Mouse (Mus musculus) cerebellum, adult (tissue): ENCODE data around the gene Nhlh1.
A peak's percentile ranks its signal among the peaks of the same experiment; 100 is the strongest.

Experiments used
- ATAC-seq: cut with Nextera tagmentation; 2 replicates; pipeline ENCODE4 v1.9.2; 2017; ENCODE audit warnings: mild to moderate bottlenecking, moderate library complexity, mixed read lengths; ENCODE audit not compliant: insufficient number of reproducible peaks, low FRiP score, low TSS enrichment

The Nhlh1 gene

DNA sequence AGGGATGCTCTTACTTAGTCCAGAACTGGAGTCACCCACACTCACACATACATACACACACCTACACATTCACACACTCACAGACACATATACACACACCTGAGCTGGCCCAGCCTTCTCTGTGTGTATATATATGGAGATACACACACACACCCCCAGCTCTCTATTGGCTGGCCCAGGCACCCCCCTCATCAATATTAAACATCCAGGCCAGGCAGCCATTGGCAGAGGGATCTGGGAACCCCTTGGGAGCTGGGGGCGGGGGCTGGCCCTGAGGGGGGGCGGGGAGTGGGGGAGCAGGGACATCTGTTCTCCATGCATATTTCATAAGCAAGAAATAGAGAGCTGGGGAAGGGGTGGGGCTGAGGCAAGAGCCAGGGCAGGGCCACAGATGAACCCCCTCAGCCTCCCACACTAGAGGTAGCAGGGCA is at the start of gene Nhlh1:
Nhlh1 (minus strand) TSS at position 83 of the 431 bp plus-strand sequence.
- no peak for ATAC-seq

DNA sequence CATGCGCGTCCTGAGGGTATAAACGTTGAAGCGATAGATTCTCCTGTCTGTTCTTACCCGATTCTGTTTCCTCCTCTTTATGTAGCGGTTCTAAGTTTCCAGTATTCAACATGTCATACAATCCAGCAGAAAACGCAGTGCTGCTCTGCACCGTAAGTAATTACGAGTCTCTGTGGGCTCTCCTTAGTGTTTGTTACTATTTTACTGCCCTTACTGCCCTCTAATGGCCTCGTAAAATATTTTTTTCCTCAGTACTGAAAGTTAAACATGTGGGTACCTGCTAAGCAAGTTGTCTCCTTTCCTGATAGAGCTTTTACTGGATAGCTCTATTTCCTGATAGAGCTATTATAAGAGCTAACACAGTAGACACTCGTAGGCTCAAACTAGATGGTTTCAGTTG is 47.7 kb upstream of the Nhlh1 start:
- no peak for ATAC-seq

GRCm38 (mm10) chr1:172103619-172104018 is 46.2 kb upstream of the Nhlh1 start:
- ATAC-seq = no peak

GRCm38 (mm10) chr1:172099325-172100033 is 42.1 kb upstream of the Nhlh1 start:
- ATAC-seq = no peak

- ATAC-seq = no peak
These were observed 37.8 kb upstream of the Nhlh1 start for GRCm38 (mm10) chr1:172095202-172095601.

GRCm38 (mm10) chr1:172094295-172094694 is 36.9 kb upstream of the Nhlh1 start:
- no peak for ATAC-seq

DNA sequence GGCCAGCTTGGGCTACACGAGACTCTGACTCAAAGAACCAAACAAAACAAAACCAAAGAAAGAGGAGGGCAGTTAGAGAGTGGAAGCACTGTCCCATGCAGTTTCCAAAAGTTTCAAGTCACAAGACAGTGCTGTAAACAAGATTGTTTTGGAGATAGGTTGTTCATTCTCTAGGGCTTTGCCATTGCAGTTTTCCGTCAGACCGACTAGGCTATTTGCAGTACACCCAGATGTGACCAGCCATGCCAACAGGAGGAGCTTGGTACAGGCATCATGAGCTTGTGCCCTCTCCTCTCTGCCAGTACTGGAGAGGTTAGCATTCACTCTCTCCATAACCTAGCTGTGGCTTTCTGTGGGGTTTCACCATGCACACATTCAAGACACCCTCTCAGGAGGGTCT is 36.1 kb upstream of the Nhlh1 start:
- no peak for ATAC-seq

DNA sequence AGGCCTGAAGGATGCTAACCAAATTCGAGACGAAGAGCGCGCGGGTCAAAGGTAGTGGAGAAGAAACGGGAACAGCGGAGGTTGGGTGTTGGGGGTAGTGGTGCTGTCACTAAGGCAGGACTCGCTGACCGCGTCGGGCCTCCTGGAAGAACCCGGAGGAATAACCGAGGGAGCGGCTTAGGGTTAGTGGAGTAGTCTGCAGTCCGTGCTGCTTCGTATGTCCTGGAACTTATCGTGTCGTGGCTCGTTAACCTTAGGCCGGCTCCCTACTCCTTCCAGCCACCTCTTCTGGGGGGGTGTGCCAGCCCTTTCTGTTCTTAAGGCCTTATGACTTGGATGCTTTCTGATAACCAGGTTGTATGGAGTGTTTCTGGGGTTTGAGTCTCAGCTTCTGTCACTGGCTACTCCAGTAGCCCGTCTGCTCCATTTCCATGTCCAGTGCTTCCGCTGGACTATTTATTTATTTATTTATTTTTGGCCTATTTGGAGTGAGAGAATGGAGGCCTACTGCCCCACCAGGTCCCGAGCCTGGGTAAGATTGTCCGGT is 25.6 kb upstream of the Nhlh1 start:
- no peak; the same call in 1 of the 2 replicates for ATAC-seq

DNA sequence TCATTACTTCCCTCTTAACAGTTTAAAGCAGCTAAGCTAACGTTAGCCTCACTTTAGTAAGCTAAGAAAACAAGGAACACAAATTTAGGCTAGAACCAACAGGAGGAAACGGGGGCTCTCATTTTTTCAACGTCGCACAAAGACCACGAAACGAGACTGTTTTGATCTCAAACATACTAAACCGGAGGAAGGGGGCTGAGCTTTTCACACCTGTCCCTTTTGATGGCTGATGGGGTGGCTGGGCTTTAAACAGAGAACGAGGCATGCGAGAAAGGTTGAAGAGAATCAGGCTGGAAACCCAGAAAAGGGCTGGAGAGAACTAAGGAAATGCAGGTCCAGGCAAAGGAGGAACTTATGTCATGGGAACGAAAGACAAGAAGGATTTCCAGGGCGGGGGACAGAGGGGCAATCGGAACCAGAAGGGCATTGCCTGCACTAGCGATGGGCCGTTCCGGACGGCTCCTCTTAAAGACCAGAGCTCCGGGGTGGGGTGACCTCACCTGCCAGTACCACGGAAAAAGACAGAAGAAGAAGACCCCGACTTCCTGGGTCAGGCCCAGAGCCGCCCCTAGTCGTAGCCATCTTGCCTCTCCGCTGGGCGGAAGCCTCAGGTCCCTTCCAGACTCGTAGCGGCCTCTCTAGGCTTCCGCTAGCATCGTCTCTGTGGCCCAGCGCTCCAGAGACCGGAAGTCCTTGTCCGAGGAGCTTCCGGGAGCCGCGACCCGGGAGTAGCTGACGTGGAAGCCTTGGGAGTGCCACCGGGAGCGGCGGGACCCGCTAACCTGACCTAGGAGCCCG is 24.9 kb upstream of the Nhlh1 start, which contains the start of the genes Copa and Ncstn:
Copa (plus strand) TSS at position 429 of the 798 bp plus-strand sequence.
Ncstn (minus strand) TSS at position 695 of the 798 bp plus-strand sequence.
- peak; percentile 99 for ATAC-seq

GRCm38 (mm10) chr1:172077981-172078380 is 20.6 kb upstream of the Nhlh1 start:
- ATAC-seq = no peak

DNA sequence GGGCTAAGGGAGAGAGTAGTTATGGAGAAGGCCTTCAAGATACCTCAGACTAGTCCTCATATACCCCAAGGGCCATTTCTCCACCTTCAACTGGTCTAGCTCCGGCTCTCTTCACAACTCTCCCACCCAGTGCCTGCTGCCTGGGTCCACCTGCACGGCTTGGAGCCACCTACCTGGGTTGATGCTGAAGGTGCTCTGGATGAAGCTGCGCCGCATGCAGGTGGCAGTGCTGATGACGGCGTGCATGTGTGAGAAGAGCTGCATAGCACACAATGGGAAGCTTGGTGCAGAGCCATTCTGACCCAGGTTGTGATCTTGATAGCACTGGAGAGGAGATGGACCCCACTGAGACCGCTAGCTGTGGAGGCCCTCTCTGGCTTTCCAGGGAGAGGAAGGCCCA is 15.2 kb upstream of the Nhlh1 start:
- ATAC-seq = no peak

GRCm38 (mm10) chr1:172071556-172071955 is 14.2 kb upstream of the Nhlh1 start:
- ATAC-seq = no peak

DNA sequence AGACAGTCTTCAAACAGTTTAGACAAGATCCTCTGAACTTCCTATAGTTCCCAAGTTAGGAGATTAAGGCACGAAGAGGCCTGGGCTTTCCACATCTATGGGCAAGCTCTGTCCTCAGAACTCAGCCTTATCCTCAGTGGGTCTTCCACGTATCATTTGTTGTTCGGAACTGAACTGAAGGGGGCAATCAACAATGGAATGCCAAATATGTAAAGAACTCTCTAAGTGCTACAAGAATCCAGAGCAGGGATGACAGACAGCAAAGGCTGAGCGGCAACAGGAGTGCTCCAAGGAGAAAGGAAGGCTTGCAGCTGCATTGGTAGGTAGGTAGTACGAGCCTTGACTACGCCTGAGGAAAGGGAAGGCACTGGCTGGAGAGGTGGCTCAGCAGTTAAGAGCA is 12.9 kb upstream of the Nhlh1 start:
- no peak for ATAC-seq

DNA sequence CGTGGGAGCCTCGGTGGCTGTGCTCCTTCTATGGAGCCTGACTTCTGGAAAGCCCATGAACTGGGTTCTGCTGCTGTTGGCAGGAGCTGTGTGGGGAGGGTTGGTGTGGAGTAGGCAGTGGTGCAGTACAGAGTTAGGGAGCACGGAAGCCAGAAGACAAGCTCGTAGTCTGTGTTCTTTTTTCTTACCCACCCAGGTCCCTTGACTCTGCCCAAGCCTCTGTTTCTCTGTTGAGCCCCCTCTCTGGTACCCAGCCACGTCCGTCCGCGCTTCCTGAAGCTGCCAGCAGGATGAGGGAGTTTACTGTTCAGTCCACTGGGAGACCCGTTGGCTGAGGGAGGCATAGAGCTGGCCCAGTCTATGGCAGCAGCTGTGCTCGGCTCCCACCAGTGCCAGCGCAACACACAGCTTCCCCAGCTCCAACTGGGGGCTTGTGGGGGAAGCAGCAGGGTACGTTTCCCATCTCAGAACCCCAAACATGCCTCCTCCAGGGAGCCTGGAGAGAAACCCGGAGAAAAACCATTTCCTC is 7.3 kb upstream of the Nhlh1 start:
- ATAC-seq = no peak

DNA sequence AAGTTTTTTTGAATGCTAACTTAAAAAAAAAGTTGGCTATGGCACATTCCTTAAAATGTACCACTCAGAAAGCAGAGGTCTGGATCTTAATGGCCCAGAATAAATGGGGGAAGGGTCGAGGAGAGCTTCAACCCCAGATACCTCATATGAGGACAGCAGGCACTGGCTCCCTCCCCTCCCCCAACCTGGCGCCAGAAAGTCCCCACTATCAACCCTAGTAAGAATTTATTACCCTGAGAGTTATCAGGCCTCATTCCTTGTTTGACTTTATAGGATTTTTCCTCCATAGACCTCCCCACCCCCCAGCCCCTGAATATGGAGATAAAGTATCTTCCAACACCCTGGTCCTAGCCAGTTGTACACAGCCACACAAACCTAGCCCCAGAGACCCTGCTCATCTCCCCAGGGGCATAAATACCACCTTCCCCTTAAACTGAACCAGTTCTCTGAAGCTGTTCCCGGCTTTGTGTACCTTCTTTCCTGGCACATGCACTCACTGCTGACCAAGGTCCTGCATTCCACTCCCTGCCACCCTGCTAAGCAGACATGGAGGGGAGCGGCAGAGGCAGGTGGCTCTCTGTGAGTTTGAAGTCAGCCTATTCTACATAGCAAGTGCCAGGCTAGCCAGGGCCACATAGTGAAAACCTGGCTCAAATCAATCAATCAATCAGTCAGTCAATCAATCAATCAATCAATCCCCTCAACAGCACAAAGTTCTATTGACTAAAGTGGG is 6.1 kb upstream of the Nhlh1 start:
- no peak for ATAC-seq

- ATAC-seq = no peak
These were observed 4.7 kb upstream of the Nhlh1 start for GRCm38 (mm10) chr1:172062101-172062500.

DNA sequence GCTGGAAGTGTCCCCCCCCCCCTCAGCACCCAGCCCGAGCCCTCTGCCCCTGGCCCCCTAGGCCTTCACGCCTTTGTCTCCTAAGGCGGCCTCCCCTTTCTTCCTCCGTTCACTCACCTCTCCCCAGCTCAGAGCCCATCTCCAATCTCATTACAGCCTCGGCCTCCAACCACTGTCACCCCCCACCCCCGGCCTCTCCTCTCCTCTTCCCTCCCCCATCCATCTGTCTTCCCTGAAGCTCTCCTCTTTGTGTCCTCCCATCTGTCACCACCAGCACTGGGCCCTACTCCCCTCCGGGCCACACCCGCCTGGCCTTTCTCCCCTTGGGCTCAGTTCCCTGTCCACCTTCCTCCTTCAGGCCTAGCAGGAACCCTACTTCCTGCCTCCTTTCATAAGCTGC is 3.8 kb upstream of the Nhlh1 start:
- no peak for ATAC-seq

DNA sequence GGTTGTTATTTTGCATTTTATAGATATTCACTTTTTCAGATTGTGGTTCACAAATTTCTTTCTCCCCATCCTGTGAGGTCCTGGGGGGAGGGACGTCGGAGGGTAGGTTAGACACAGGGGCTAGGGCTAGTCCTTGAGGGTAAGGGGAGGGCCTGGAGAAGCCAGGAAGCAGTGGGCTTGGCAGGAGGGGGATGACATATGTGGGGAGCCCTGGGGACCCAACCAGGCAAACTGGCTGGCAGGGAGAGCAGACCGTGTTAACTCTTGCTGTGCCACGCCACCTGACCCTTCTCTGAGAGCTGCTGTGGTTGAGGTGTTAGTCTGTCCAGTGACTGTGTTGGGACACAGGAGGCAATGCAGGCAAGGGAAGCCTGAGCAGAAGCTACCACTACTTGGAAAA is 3.3 kb upstream of the Nhlh1 start:
- ATAC-seq = no peak

GRCm38 (mm10) chr1:172058874-172059273 is 1.5 kb upstream of the Nhlh1 start:
- no peak for ATAC-seq

GRCm38 (mm10) chr1:172058321-172058720 is 948 bp upstream of the Nhlh1 start:
- ATAC-seq = no peak
